Mouse (Mus musculus) heart, adult 2 months (tissue): ENCODE measurements around the gene Cacna1c. TPM values are rescaled to one million over a fixed set of nuclear protein-coding genes. Genes with fewer than 3 reads are reported as not detected.

Source experiments
- DNase-seq, 2 experiments: peaks; one replicate each; pipeline ENCODE4 v3.0.0; 2021
- H3K27ac ChIP-seq: fragments of 200-600 bp; 2 replicates; pipeline ENCODE4 v1.8.1; 2022
- H3K27me3 ChIP-seq: fragments of 200-500 bp; 2 replicates; pipeline ENCODE4 v1.6.1; 2012; ENCODE audit warnings: mild to moderate bottlenecking, low read length, inconsistent platforms, mixed read lengths; ENCODE audit not compliant: control insufficient read depth, insufficient read depth
- H3K36me3 ChIP-seq: fragments of 200-500 bp; 2 replicates; pipeline ENCODE4 v1.6.1; 2012; ENCODE audit warnings: low read length, inconsistent platforms; ENCODE audit not compliant: control insufficient read depth, insufficient read depth
- H3K4me1 ChIP-seq: fragments of 200-500 bp; 2 replicates; pipeline ENCODE4 v1.6.1; 2011; ENCODE audit warnings: low read length; ENCODE audit not compliant: control insufficient read depth, insufficient read depth
- H3K4me3 ChIP-seq: fragments of 200-600 bp; 2 replicates; pipeline ENCODE4 v1.8.1; 2022
- H3K79me2 ChIP-seq: fragments of 200-500 bp; replicated peaks from 2 replicates; pipeline ENCODE4 v1.6.1; 2012; ENCODE audit warnings: mild to moderate bottlenecking, inconsistent platforms, low read length, moderate library complexity, mixed read lengths; ENCODE audit not compliant: control insufficient read depth, insufficient read depth
- H3K9ac ChIP-seq: fragments of 200-500 bp; 2 replicates; pipeline ENCODE4 v1.6.1; 2012; ENCODE audit warnings: low read depth, mild to moderate bottlenecking, control low read depth, inconsistent platforms, low read length, mixed read lengths
- CTCF ChIP-seq: fragments of 200-600 bp; IDR thresholded peaks from 2 replicates; pipeline ENCODE4 v1.8.1; 2022; ENCODE audit warnings: antibody characterized with exemption, mild to moderate bottlenecking, moderate library complexity
- EP300 ChIP-seq: fragments of 200-500 bp; IDR thresholded peaks from 2 replicates; pipeline ENCODE4 v1.6.1; 2011; ENCODE audit warnings: low read depth, low read length, control low read depth; ENCODE audit not compliant: insufficient read depth
- POLR2A ChIP-seq: fragments of 200-500 bp; IDR thresholded peaks from 2 replicates; pipeline ENCODE4 v1.6.1; 2011; ENCODE audit warnings: mild to moderate bottlenecking, low read depth, low read length, control low read depth; ENCODE audit not compliant: insufficient read depth
- WGBS: fragments of 180-500 bp; shearing (Covaris S2); methylation state at CpG from one replicate; pipeline ENCODE4 v1.1.7; 2018; 5-methylcytosine and 5-hydroxymethylcytosine counted together
- intact Hi-C: fragments of 180-260 bp; cut with DNase I; formaldehyde crosslinking; loops from one replicate; pipeline ENCODE4 v1.15.1; 2025
- polyA plus RNA-seq: library from polyadenylated mRNA; depleted of rRNA; stranded (reverse); fragments of >200 nt; gene quantifications from 2 replicates; pipeline ENCODE4 v1.2.3, GENCODE M21; 2012
- total RNA-seq, 2 experiments: library from RNA; stranded (reverse); gene quantifications; 2 replicates each; pipeline ENCODE4 v1.2.3; 2021

Gene Cacna1c
- total and polyA plus RNA-seq, 3 experiments: 56.8 to 228 (median 194) TPM

- intact Hi-C loops: no loop called here
- Histone ChIP-seq H3K9ac (no peak overlapping the region), H3K79me2 (no peaks in the 10 kb centered on the region; the same call in 1 of the 2 replicates), H3K27ac (no peak overlapping the region), H3K27me3 (no peaks in the 10 kb centered on the region), H3K36me3 (peaks cover 2% of the 10 kb centered on the region; the same call in 1 of the 2 replicates), H3K4me3 (no peak overlapping the region), H3K4me1 (peaks cover 8% of the 10 kb centered on the region)
- no peak for DNase-seq
- TF ChIP-seq EP300 (no peak), POLR2A (no peak), CTCF (no peak)
- 81% methylated on average over 4 of the region's 4 CpGs for WGBS
These were observed 368.0 kb downstream of the Cacna1c start for GRCm38 (mm10) chr6:118828187-118828586.

GRCm38 (mm10) chr6:118827560-118827959 lies 368.7 kb downstream of the Cacna1c start:
- WGBS: 76% methylated on average over 8 of the region's 8 CpGs
- TF ChIP-seq EP300 (no peak), POLR2A (no peak), CTCF (no peak)
- no peak overlapping the region for H3K4me3 ChIP-seq
- H3K27ac ChIP-seq: no peak overlapping the region
- peaks cover 8% of the 10 kb centered on the region for H3K4me1 ChIP-seq
- peaks cover 2% of the 10 kb centered on the region; the same call in 1 of the 2 replicates for H3K36me3 ChIP-seq
- intact Hi-C loops: no loop called here
- H3K79me2 ChIP-seq: no peaks in the 10 kb centered on the region; the same call in 1 of the 2 replicates
- H3K9ac ChIP-seq: no peak overlapping the region
- H3K27me3 ChIP-seq: no peaks in the 10 kb centered on the region
- no peak for DNase-seq

DNA sequence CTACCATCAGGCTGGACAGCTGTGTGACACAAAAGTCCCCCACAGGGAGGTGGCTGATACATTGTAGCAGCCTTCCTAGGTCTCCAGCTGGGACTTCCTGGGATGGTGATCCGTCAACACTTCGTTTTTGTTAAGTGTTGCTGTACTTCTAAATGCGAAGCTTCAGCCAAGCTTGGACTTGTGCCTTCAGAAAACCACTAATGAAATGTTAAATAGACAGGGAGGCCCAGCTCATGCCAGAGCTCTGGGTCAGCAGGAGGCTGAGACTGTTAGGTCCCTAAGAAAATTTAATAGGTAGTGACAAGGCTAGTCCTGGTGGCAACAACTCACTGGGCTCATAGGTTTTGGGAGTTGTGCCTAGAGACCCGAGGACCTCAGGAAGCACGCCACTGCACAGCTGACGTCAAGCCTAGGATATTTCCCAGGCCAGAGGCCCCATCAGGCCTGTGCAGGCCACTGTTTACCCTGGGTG lies 370.8 kb downstream of the Cacna1c start:
- Histone ChIP-seq H3K9ac (no peak overlapping the region), H3K4me3 (no peak overlapping the region), H3K27ac (peak overlapping the region; percentile 29), H3K79me2 (no peaks in the 10 kb centered on the region; the same call in 1 of the 2 replicates), H3K27me3 (no peaks in the 10 kb centered on the region), H3K36me3 (peaks cover 2% of the 10 kb centered on the region; the same call in 1 of the 2 replicates), H3K4me1 (peaks cover 18% of the 10 kb centered on the region)
- 14% methylated on average over 6 of the region's 6 CpGs for WGBS
- TF ChIP-seq EP300 (no peak), CTCF (no peak), POLR2A (no peak)
- intact Hi-C loops: no loop called here
- DNase-seq: peak in 1 of 2 experiments; percentile 45

- peak in 1 of 2 experiments; percentile 54 for DNase-seq
- Histone ChIP-seq H3K4me1 (peaks cover 26% of the 10 kb centered on the region), H3K4me3 (no peak overlapping the region), H3K27ac (peak overlapping the region; percentile 36), H3K36me3 (peaks cover 1% of the 10 kb centered on the region; the same call in 1 of the 2 replicates), H3K9ac (no peak overlapping the region), H3K79me2 (no peaks in the 10 kb centered on the region), H3K27me3 (no peaks in the 10 kb centered on the region)
- TF ChIP-seq EP300 (no peak), CTCF (0 out of 2 replicates have a peak, but pooled peaks have one; percentile 16), POLR2A (no peak)
- WGBS: 52% methylated on average over 5 of the region's 5 CpGs
- intact Hi-C loops: no loop called here
These were observed 374.7 kb downstream of the Cacna1c start for GRCm38 (mm10) chr6:118821536-118821935.

GRCm38 (mm10) chr6:118819657-118820056 lies 376.6 kb downstream of the Cacna1c start:
- peak; percentile 47 to 71 for DNase-seq
- Histone ChIP-seq H3K9ac (no peak overlapping the region), H3K36me3 (no peaks in the 10 kb centered on the region), H3K4me1 (peaks cover 18% of the 10 kb centered on the region), H3K27me3 (no peaks in the 10 kb centered on the region), H3K79me2 (no peaks in the 10 kb centered on the region), H3K4me3 (no peak overlapping the region), H3K27ac (peak overlapping the region; percentile 57)
- WGBS: 44% methylated on average over 7 of the region's 7 CpGs
- intact Hi-C loops: no loop called here
- TF ChIP-seq POLR2A (no peak), EP300 (peak; percentile 70; the same call in 1 of the 2 replicates), CTCF (no peak)

- TF ChIP-seq EP300 (no peak), CTCF (no peak), POLR2A (no peak)
- WGBS: 28% methylated on average over 5 of the region's 5 CpGs
- no peaks in the 10 kb centered on the region for H3K27me3 ChIP-seq
- peaks cover 18% of the 10 kb centered on the region for H3K4me1 ChIP-seq
- no peak overlapping the region for H3K27ac ChIP-seq
- intact Hi-C loops: no loop called here
- no peak overlapping the region for H3K9ac ChIP-seq
- H3K36me3 ChIP-seq: no peaks in the 10 kb centered on the region
- H3K4me3 ChIP-seq: no peak overlapping the region
- no peak for DNase-seq
- H3K79me2 ChIP-seq: no peaks in the 10 kb centered on the region
These were observed 378.2 kb downstream of the Cacna1c start for GRCm38 (mm10) chr6:118817928-118818503.
